Mouse (Mus musculus): ENCODE results near the gene Sec31a.
A peak's percentile ranks its signal among the peaks of the same experiment; 100 is the strongest.
"Not testable (repeated sequence)": the region's sequence is repeated elsewhere in the genome, so short reads cannot be mapped to it uniquely, and the experiment has no call there.

Gene Sec31a

GRCm38 (mm10) chr5:100415761-100416590 is at the start of gene Sec31a:
TSS of gene Sec31a (minus strand) at chr5:100416234.
- DNase-seq (ENCODE audit: extremely low spot score, low read depth, low spot score): peak; percentile 79

- no peak for DNase-seq (ENCODE audit: extremely low spot score, low read depth, low spot score)
Observed at GRCm38 (mm10) chr5:100462374-100462773, 46.3 kb upstream of the Sec31a start.

GRCm38 (mm10) chr5:100461526-100461925 is 45.5 kb upstream of the Sec31a start:
- no peak for DNase-seq (ENCODE audit: extremely low spot score, low read depth, low spot score)

- DNase-seq (ENCODE audit: extremely low spot score, low read depth, low spot score): no peak
Observed at GRCm38 (mm10) chr5:100459468-100459867, 43.4 kb upstream of the Sec31a start.

GRCm38 (mm10) chr5:100451871-100452270 is 35.8 kb upstream of the Sec31a start:
- no peak for DNase-seq (ENCODE audit: extremely low spot score, low read depth, low spot score)

- no peak for DNase-seq (ENCODE audit: extremely low spot score, low read depth, low spot score)
Observed at GRCm38 (mm10) chr5:100438796-100439195, 22.8 kb upstream of the Sec31a start.

GRCm38 (mm10) chr5:100437917-100438316 is 21.9 kb upstream of the Sec31a start:
- DNase-seq (ENCODE audit: extremely low spot score, low read depth, low spot score): no peak

GRCm38 (mm10) chr5:100437086-100437485 is 21.1 kb upstream of the Sec31a start:
- no peak for DNase-seq (ENCODE audit: extremely low spot score, low read depth, low spot score)

- DNase-seq (ENCODE audit: extremely low spot score, low read depth, low spot score): no peak
Observed at GRCm38 (mm10) chr5:100430966-100431365, 14.9 kb upstream of the Sec31a start.

GRCm38 (mm10) chr5:100430076-100430390 is 14.0 kb upstream of the Sec31a start:
- DNase-seq (ENCODE audit: extremely low spot score, low read depth, low spot score): no peak

- DNase-seq (ENCODE audit: extremely low spot score, low read depth, low spot score): peak; percentile 96
Observed at GRCm38 (mm10) chr5:100429344-100430075, 13.5 kb upstream of the Sec31a start.

GRCm38 (mm10) chr5:100428734-100429343 is 12.8 kb upstream of the Sec31a start:
- DNase-seq (ENCODE audit: extremely low spot score, low read depth, low spot score): no peak

GRCm38 (mm10) chr5:100428031-100428733 is 12.1 kb upstream of the Sec31a start:
- DNase-seq (ENCODE audit: extremely low spot score, low read depth, low spot score): no peak

- DNase-seq (ENCODE audit: extremely low spot score, low read depth, low spot score): no peak
Observed at GRCm38 (mm10) chr5:100427276-100427675, 11.2 kb upstream of the Sec31a start.

- not testable (repeated sequence) for DNase-seq (ENCODE audit: extremely low spot score, low read depth, low spot score)
Observed at GRCm38 (mm10) chr5:100425823-100426222, 9.8 kb upstream of the Sec31a start.

- DNase-seq (ENCODE audit: extremely low spot score, low read depth, low spot score): no peak
Observed at GRCm38 (mm10) chr5:100424252-100424651, 8.2 kb upstream of the Sec31a start.

- no peak for DNase-seq (ENCODE audit: extremely low spot score, low read depth, low spot score)
Observed at GRCm38 (mm10) chr5:100423626-100424025, 7.6 kb upstream of the Sec31a start.

GRCm38 (mm10) chr5:100418861-100419260 is 2.8 kb upstream of the Sec31a start:
- no peak for DNase-seq (ENCODE audit: extremely low spot score, low read depth, low spot score)

GRCm38 (mm10) chr5:100418077-100418476 is 2.0 kb upstream of the Sec31a start:
- no peak for DNase-seq (ENCODE audit: extremely low spot score, low read depth, low spot score)

- no peak for DNase-seq (ENCODE audit: extremely low spot score, low read depth, low spot score)
Observed at GRCm38 (mm10) chr5:100414474-100415196, 1.4 kb downstream of the Sec31a start.

GRCm38 (mm10) chr5:100412886-100413285 is 3.1 kb downstream of the Sec31a start:
- no peak for DNase-seq (ENCODE audit: extremely low spot score, low read depth, low spot score)

Data from hindlimb bud, embryonic 11.5 days (tissue).